Mouse (Mus musculus): ENCODE results near the gene Nde1.

DNA sequence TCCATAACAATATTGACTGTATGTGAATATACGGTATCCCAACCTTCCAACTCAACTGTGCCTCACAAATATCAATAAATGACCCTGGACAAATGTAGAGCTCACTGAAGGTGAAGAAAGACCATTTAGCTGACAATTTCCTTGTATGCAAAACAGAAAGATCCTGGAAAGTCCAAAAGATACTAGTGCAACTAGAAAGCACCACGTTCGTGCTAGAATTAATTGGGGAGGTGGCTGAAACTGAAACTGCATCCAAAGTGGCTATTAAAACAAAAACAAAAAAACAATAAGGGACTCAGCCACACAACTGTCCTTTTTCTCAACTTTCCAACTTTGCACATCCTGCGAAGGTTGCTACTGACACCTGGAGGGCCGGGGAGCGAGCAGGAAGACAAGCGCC lies 4.5 kb upstream of the Nde1 start:
- peak; percentile 49 for TF ChIP-seq CTCF (IDR thresholded peaks at IDR 0.05; ENCODE audit: low read depth)
- no peak for TF ChIP-seq EP300 (optimal IDR thresholded peaks at IDR 0.05)
